Mouse (Mus musculus) heart, adult 11 months (tissue): ENCODE measurements around the gene Lyrm1.

Experiments used
- DNase-seq: peaks from one replicate; pipeline ENCODE4 v3.0.0; 2022

The Lyrm1 gene

GRCm38 (mm10) chr7:119965651-119966395 lies 70.2 kb downstream of the Lyrm1 start:
- DNase-seq: peak; percentile 91

GRCm38 (mm10) chr7:119969320-119969719 lies 73.7 kb downstream of the Lyrm1 start:
- DNase-seq: peak; percentile 37

- no peak for DNase-seq
Observed at GRCm38 (mm10) chr7:119974214-119974613, 78.6 kb downstream of the Lyrm1 start.

- DNase-seq: peak; percentile 87
Observed at GRCm38 (mm10) chr7:119976256-119976655, 80.6 kb downstream of the Lyrm1 start.

- no peak for DNase-seq
Observed at GRCm38 (mm10) chr7:119977574-119977973, 81.9 kb downstream of the Lyrm1 start.

GRCm38 (mm10) chr7:119978576-119978975 lies 82.9 kb downstream of the Lyrm1 start:
- DNase-seq: peak; percentile 4

GRCm38 (mm10) chr7:119980170-119980569 lies 84.5 kb downstream of the Lyrm1 start:
- DNase-seq: peak; percentile 68

- peak; percentile 88 for DNase-seq
Observed at GRCm38 (mm10) chr7:119985279-119985912, 89.7 kb downstream of the Lyrm1 start.

GRCm38 (mm10) chr7:119997066-119997465 lies 101.4 kb downstream of the Lyrm1 start:
- no peak for DNase-seq
